10 mouse cellular contexts compared by ENCODE assay signal in genomic region chr3:136905577-136905976, GRCm38 (mm10).
A peak's percentile ranks its signal among the peaks of the same experiment; 100 is the strongest.
DNase-seq lines count a peak whose midpoint lies in the region; TF ChIP-seq lines count a peak whose summit lies in the region.
"Had no signal": no experiment of that assay in that cellular context is flagged by ENCODE, and none has a peak within 500 bp of the region (broad histone marks: within the 10 kb centered on the region; RNA-seq: fewer than 3 reads in every experiment).

No protein-coding gene starts in this region.

- H3K4me3 ChIP-seq in layer of hippocampus, adult 2 months, result no peak overlapping the region
- H3K4me3 ChIP-seq: embryonic facial prominence, embryonic 15.5 days; myocyte had no signal

- DNase-seq in adrenal gland, postnatal 10 days, result peak; percentile 17
- DNase-seq in adrenal gland, postnatal 25 days, result no peak
- no peak for DNase-seq in layer of hippocampus, adult 2 months (ENCODE audit: low spot score in 2 of 2)
- no peak for DNase-seq in layer of hippocampus, postnatal 14 days (ENCODE audit: low spot score in 2 of 2)
- DNase-seq in embryo, embryonic 11 days, result peak; percentile 26
- peak; percentile 19 for DNase-seq in retina, postnatal 7 days (ENCODE audit: low read depth, low spot score)
- DNase-seq in neural tube, embryonic 10.5 days (ENCODE audit: extremely low spot score, low spot score), result no peak
- DNase-seq in urinary bladder, adult 2 months (ENCODE audit: low spot score), result no peak

- no peak overlapping the region for H3K27ac ChIP-seq in layer of hippocampus, adult 2 months
- H3K27ac ChIP-seq: embryonic facial prominence, embryonic 15.5 days had no signal

- TF ChIP-seq CTCF in layer of hippocampus, adult 2 months (conservative IDR thresholded peaks at IDR 0.05), result peak; percentile 78

Comparison
In these comparisons a context has a peak if more than half of its experiments do, and no peak if none do; other contexts are left out.
1. DNase-seq: peak in adrenal gland, postnatal 10 days (single experiment), embryo, embryonic 11 days (single experiment) and retina, postnatal 7 days (single experiment); none in adrenal gland, postnatal 25 days (single experiment), layer of hippocampus, adult 2 months (0 of 2), layer of hippocampus, postnatal 14 days (0 of 2), neural tube, embryonic 10.5 days (single experiment) and urinary bladder, adult 2 months (single experiment).